ENCODE assay signal across 31 mouse cellular contexts in the genomic region with DNA sequence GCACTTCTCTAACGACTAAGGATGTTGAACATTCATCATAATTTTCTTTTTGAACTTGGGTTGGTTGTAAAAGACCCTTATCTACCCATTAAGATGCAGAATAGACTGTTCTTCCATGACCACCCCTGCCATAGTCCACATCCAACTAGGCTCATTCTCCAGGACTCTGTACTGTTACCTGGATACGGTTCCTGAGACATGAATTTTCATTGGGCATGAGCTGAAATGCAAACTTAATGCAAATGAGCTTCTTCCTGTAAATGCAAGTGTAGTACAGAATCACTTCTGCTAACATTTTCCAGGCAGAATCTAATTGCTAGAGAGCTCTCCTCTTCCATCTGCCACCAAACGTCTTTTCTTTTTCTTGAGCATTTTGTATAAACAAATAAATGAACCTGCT.
A peak's percentile ranks its signal among the peaks of the same experiment; 100 is the strongest.
DNase-seq lines count a peak whose midpoint lies in the region; ATAC-seq and TF ChIP-seq lines count a peak whose summit lies in the region.
"Had no signal": no experiment of that assay in that cellular context is flagged by ENCODE, and none has a peak within 500 bp of the region (broad histone marks: within the 10 kb centered on the region; RNA-seq: fewer than 3 reads in every experiment).

No protein-coding gene starts in this region.

- ATAC-seq in hindbrain, embryonic 15.5 days (ENCODE audit: low FRiP score, low read depth), result peak; percentile 51; the same call in 1 of the 2 replicates
- peak; percentile 58; the same call in 1 of the 2 replicates for ATAC-seq in midbrain, embryonic 16.5 days
- no peak for ATAC-seq in midbrain, postnatal 0 days (ENCODE audit: low FRiP score)
- ATAC-seq: inflammation-experienced regulatory T-cells, adult 6 months; lung, postnatal 0 days had no signal

- H3K9ac ChIP-seq in hindbrain, embryonic 15.5 days, result no peak overlapping the region
- H3K9ac ChIP-seq in midbrain, embryonic 16.5 days (ENCODE audit: low read depth, low read length), result no peak overlapping the region
- H3K9ac ChIP-seq in midbrain, postnatal 0 days (replicated peaks; ENCODE audit: low read length, poor library complexity, severe bottlenecking), result no peak overlapping the region
- H3K9ac ChIP-seq: embryonic facial prominence, embryonic 15.5 days; heart, embryonic 15.5 days; limb, embryonic 15.5 days; liver, embryonic 13.5 days; stomach, embryonic 15.5 days had no signal

- no peak overlapping the region for H3K4me2 ChIP-seq in hindbrain, embryonic 15.5 days
- no peak overlapping the region for H3K4me2 ChIP-seq in midbrain, embryonic 16.5 days (ENCODE audit: low read length)
- no peak overlapping the region for H3K4me2 ChIP-seq in midbrain, postnatal 0 days (ENCODE audit: low read depth, low read length, poor library complexity, severe bottlenecking)
- H3K4me2 ChIP-seq: embryonic facial prominence, embryonic 15.5 days; heart, embryonic 15.5 days; limb, embryonic 15.5 days; liver, embryonic 13.5 days; stomach, embryonic 15.5 days had no signal

- no peaks in the 10 kb centered on the region for H3K9me3 ChIP-seq in hindbrain, embryonic 15.5 days
- H3K9me3 ChIP-seq in hindbrain, embryonic 10.5 days, result no peaks in the 10 kb centered on the region
- H3K9me3 ChIP-seq in midbrain, embryonic 16.5 days (replicated peaks; ENCODE audit: control insufficient read depth, low read length, poor library complexity, severe bottlenecking), result no peaks in the 10 kb centered on the region
- no peaks in the 10 kb centered on the region for H3K9me3 ChIP-seq in midbrain, embryonic 10.5 days (replicated peaks)
- H3K9me3 ChIP-seq in midbrain, postnatal 0 days (ENCODE audit: low read length), result no peaks in the 10 kb centered on the region
- H3K9me3 ChIP-seq: embryonic facial prominence, embryonic 10.5 days; embryonic facial prominence, embryonic 15.5 days; heart, embryonic 10.5 days; heart, embryonic 15.5 days; limb, embryonic 10.5 days; limb, embryonic 15.5 days; liver, embryonic 13.5 days; megakaryocyte, embryonic 14.5 days; stomach, embryonic 15.5 days had no signal

- no peak overlapping the region for H3K27ac ChIP-seq in hindbrain, embryonic 15.5 days (replicated peaks)
- no peak overlapping the region for H3K27ac ChIP-seq in hindbrain, embryonic 10.5 days
- H3K27ac ChIP-seq in midbrain, embryonic 16.5 days (ENCODE audit: low read length), result no peak overlapping the region
- H3K27ac ChIP-seq in midbrain, embryonic 10.5 days (replicated peaks), result no peak overlapping the region
- no peak overlapping the region for H3K27ac ChIP-seq in midbrain, postnatal 0 days (ENCODE audit: low read depth, low read length)
- H3K27ac ChIP-seq: embryonic facial prominence, embryonic 10.5 days; embryonic facial prominence, embryonic 15.5 days; heart, embryonic 10.5 days; heart, embryonic 15.5 days; limb, embryonic 10.5 days; limb, embryonic 15.5 days; liver, embryonic 13.5 days; stomach, embryonic 15.5 days had no signal

- DNase-seq in hindbrain, embryonic 10.5 days (ENCODE audit: low spot score), result no peak
- no peak for DNase-seq in midbrain, embryonic 10.5 days (ENCODE audit: low spot score)
- peak; percentile 22 for DNase-seq in brain, embryonic 18.5 days (ENCODE audit: low read depth, low spot score)
- peak; percentile 6 for DNase-seq in midbrain, postnatal 0 days (ENCODE audit: low spot score)
- no peak for DNase-seq in heart, postnatal 10 days
- DNase-seq: adrenal gland, postnatal 25 days; B cell, adult 2 months; cerebellum, adult 8-10 months; cerebellum, postnatal 25 days; gastrocnemius, postnatal 25 days; heart, adult 11 months; heart, postnatal 36 days; kidney, adult 11 months; kidney, postnatal 14 days; layer of hippocampus, adult 9-11 months; liver, embryonic 13.5 days; lung, adult 18-20 months; lung, postnatal 4 days; right cerebral cortex, postnatal 14 days had no signal

- H3K4me1 ChIP-seq in hindbrain, embryonic 15.5 days (replicated peaks), result no peaks in the 10 kb centered on the region
- no peaks in the 10 kb centered on the region for H3K4me1 ChIP-seq in hindbrain, embryonic 10.5 days (replicated peaks)
- no peaks in the 10 kb centered on the region for H3K4me1 ChIP-seq in midbrain, embryonic 16.5 days (ENCODE audit: control insufficient read depth, insufficient read depth, low read length)
- H3K4me1 ChIP-seq in midbrain, embryonic 10.5 days, result no peaks in the 10 kb centered on the region
- H3K4me1 ChIP-seq in midbrain, postnatal 0 days (ENCODE audit: insufficient read depth, low read length), result no peaks in the 10 kb centered on the region
- H3K4me1 ChIP-seq: embryonic facial prominence, embryonic 10.5 days; embryonic facial prominence, embryonic 15.5 days; heart, embryonic 10.5 days; heart, embryonic 15.5 days; limb, embryonic 10.5 days; limb, embryonic 15.5 days; liver, embryonic 13.5 days; megakaryocyte, embryonic 14.5 days; stomach, embryonic 15.5 days had no signal

- 62% methylated on average over 3 of the region's 3 CpGs for WGBS in hindbrain, embryonic 15.5 days
- WGBS in hindbrain, embryonic 10.5 days, result 79% methylated on average over 3 of the region's 3 CpGs
- 60% methylated on average over 3 of the region's 3 CpGs for WGBS in midbrain, embryonic 16.5 days
- 76% methylated on average over 3 of the region's 3 CpGs for WGBS in midbrain, embryonic 10.5 days
- WGBS in midbrain, postnatal 0 days, result 47% methylated on average over 3 of the region's 3 CpGs

- no peak for TF ChIP-seq CTCF in midbrain, postnatal 0 days (IDR thresholded peaks at IDR 0.05)

- H3K4me3 ChIP-seq in hindbrain, embryonic 15.5 days, result no peak overlapping the region
- no peak overlapping the region for H3K4me3 ChIP-seq in hindbrain, embryonic 10.5 days
- H3K4me3 ChIP-seq in midbrain, embryonic 16.5 days (ENCODE audit: low read depth, low read length), result no peak overlapping the region
- H3K4me3 ChIP-seq in midbrain, embryonic 10.5 days, result no peak overlapping the region
- no peak overlapping the region for H3K4me3 ChIP-seq in midbrain, postnatal 0 days (ENCODE audit: low read depth, low read length)
- H3K4me3 ChIP-seq: embryonic facial prominence, embryonic 10.5 days; embryonic facial prominence, embryonic 15.5 days; heart, embryonic 10.5 days; heart, embryonic 15.5 days; limb, embryonic 10.5 days; limb, embryonic 15.5 days; liver, embryonic 13.5 days; megakaryocyte, embryonic 14.5 days; stomach, embryonic 15.5 days had no signal

- intact Hi-C loops in heart, postnatal 10 days (cut with DNase I), result no loop called here

- no peaks in the 10 kb centered on the region for H3K36me3 ChIP-seq in hindbrain, embryonic 15.5 days
- H3K36me3 ChIP-seq in hindbrain, embryonic 10.5 days, result no peaks in the 10 kb centered on the region
- H3K36me3 ChIP-seq in midbrain, embryonic 16.5 days (ENCODE audit: control insufficient read depth, insufficient read depth, low read length), result no peaks in the 10 kb centered on the region
- H3K36me3 ChIP-seq in midbrain, embryonic 10.5 days, result no peaks in the 10 kb centered on the region
- no peaks in the 10 kb centered on the region for H3K36me3 ChIP-seq in midbrain, postnatal 0 days (ENCODE audit: insufficient read depth, low read length)
- H3K36me3 ChIP-seq: embryonic facial prominence, embryonic 10.5 days; embryonic facial prominence, embryonic 15.5 days; heart, embryonic 10.5 days; heart, embryonic 15.5 days; limb, embryonic 10.5 days; limb, embryonic 15.5 days; liver, embryonic 13.5 days; stomach, embryonic 15.5 days had no signal

- no peaks in the 10 kb centered on the region for H3K27me3 ChIP-seq in hindbrain, embryonic 15.5 days
- H3K27me3 ChIP-seq in hindbrain, embryonic 10.5 days (ENCODE audit: insufficient read depth, poor library complexity, severe bottlenecking), result no peaks in the 10 kb centered on the region
- no peaks in the 10 kb centered on the region for H3K27me3 ChIP-seq in midbrain, embryonic 16.5 days (ENCODE audit: control insufficient read depth, insufficient read depth, low read depth, low read length)
- H3K27me3 ChIP-seq in midbrain, embryonic 10.5 days (ENCODE audit: low read depth, poor library complexity, severe bottlenecking), result no peaks in the 10 kb centered on the region
- no peaks in the 10 kb centered on the region for H3K27me3 ChIP-seq in midbrain, postnatal 0 days (ENCODE audit: insufficient read depth, low read length)
- H3K27me3 ChIP-seq: embryonic facial prominence, embryonic 15.5 days; heart, embryonic 15.5 days; limb, embryonic 15.5 days; liver, embryonic 13.5 days; megakaryocyte, embryonic 14.5 days; stomach, embryonic 15.5 days had no signal

Comparison
In these comparisons a context has a peak if more than half of its experiments do, and no peak if none do; other contexts are left out.
1. DNase-seq: peak in brain, embryonic 18.5 days (single experiment) and midbrain, postnatal 0 days (single experiment); none in hindbrain, embryonic 10.5 days (single experiment), midbrain, embryonic 10.5 days (single experiment) and heart, postnatal 10 days (0 of 2).